Mouse (Mus musculus): Measurements from ENCODE around the gene Klrb1. TPM values are rescaled to one million over a fixed set of nuclear protein-coding genes. Genes with fewer than 3 reads are reported as not detected.

Klrb1 gene
- polyA plus RNA-seq (2015; fragmentation: Nextera tagmentation; extraction: Ambion mirVana): not detected in 2 replicates

DNA sequence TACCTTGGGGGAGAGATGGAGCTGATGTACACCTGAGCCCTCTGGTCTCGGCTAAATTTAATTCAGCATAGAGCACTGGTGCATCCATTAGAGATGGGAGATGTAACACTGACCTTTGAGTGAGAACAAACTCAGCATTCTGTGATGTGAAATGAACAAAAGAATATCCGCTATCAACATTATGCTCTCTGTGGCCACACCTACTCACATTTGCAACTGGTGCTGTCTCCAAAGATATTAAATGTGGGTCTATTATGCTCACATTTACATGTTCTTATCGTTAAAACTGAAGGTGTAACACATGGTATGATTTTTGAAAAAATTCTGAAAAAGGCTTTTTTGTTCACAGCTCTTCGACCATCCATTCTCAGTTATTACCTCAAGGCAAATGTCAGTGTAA, at the start of gene Klrb1:
TSS of gene Klrb1 (minus strand) at position 101 of the 400 bp plus-strand sequence.

DNA sequence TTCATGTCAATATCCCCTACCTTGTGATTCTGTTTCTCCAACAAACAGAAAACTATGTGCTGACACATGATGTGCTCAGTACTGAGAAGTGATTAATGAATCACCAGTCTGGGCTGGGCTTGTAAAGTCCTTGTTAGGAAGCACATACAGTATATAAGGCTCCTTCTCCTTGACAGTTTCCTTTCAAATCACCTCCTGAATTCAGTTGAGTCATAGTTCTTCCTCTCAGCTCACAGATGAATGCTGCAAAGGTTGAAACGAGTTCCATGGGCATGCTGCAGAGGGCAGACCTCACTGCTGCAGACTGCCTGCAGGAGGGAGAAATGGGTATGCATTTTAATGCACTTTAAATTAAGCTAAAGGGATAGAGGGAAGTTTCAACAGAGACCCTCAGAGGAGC, 60.7 kb downstream of the Klrb1 start, which contains the start of gene Clec2h:
TSS of gene Clec2h (plus strand) at position 180 of the 400 bp plus-strand sequence.

Other genes with a start within 250 kb of the Klrb1 start
- 0.94 and 0.99 TPM in 2 replicates for gene Pzp, start 196.3 kb downstream of the Klrb1 start, polyA plus RNA-seq (2015; fragmentation: Nextera tagmentation; extraction: Ambion mirVana)
- not detected in 2 replicates for gene A2ml1, start 141.5 kb downstream of the Klrb1 start, polyA plus RNA-seq (2015; fragmentation: Nextera tagmentation; extraction: Ambion mirVana)
- gene Klrb1a, start 99.5 kb downstream of the Klrb1 start, polyA plus RNA-seq (2015; fragmentation: Nextera tagmentation; extraction: Ambion mirVana): 0.29 and 0.30 TPM in 2 replicates
- not detected in 2 replicates for gene Clec2h, start 60.7 kb downstream of the Klrb1 start, polyA plus RNA-seq (2015; fragmentation: Nextera tagmentation; extraction: Ambion mirVana)
- gene Klrb1c, start 66.2 kb upstream of the Klrb1 start, polyA plus RNA-seq (2015; fragmentation: Nextera tagmentation; extraction: Ambion mirVana): 0.12 and 0.13 TPM in 2 replicates
- not detected in 2 replicates for gene Gm44511, start 103.3 kb upstream of the Klrb1 start, polyA plus RNA-seq (2015; fragmentation: Nextera tagmentation; extraction: Ambion mirVana)
- gene Klrb1b, start 103.3 kb upstream of the Klrb1 start, polyA plus RNA-seq (2015; fragmentation: Nextera tagmentation; extraction: Ambion mirVana): 0.06 and 0.24 TPM in 2 replicates
- gene Clec2i, start 164.5 kb upstream of the Klrb1 start, polyA plus RNA-seq (2015; fragmentation: Nextera tagmentation; extraction: Ambion mirVana): 0.22 and 0.26 TPM in 2 replicates
- 0.18 and 0.43 TPM in 2 replicates for gene BC035044, start 168.1 kb upstream of the Klrb1 start, polyA plus RNA-seq (2015; fragmentation: Nextera tagmentation; extraction: Ambion mirVana)
- 0.46 TPM in 1 of 2 replicates, not detected in the other for gene Clec2g, start 211.3 kb upstream of the Klrb1 start, polyA plus RNA-seq (2015; fragmentation: Nextera tagmentation; extraction: Ambion mirVana)

Measured in skeletal muscle tissue, postnatal 0 days (tissue).